Mouse (Mus musculus) small intestine, adult 2 months (tissue): ENCODE data around the gene Creld2. TPM values are rescaled to one million over a fixed set of nuclear protein-coding genes. Genes with fewer than 3 reads are reported as not detected.

Experiments used
- H3K27ac ChIP-seq: fragments of 200-500 bp; 2 replicates; pipeline ENCODE4 v1.5.1; 2012; ENCODE audit warnings: low read depth, low read length, control low read depth, inconsistent platforms; ENCODE audit not compliant: insufficient read depth
- H3K27me3 ChIP-seq: fragments of 200-500 bp; 2 replicates; pipeline ENCODE4 v1.6.1; 2012; ENCODE audit warnings: mild to moderate bottlenecking, moderate library complexity, low read length, inconsistent platforms; ENCODE audit not compliant: control insufficient read depth, insufficient read depth
- H3K36me3 ChIP-seq: fragments of 200-500 bp; 2 replicates; pipeline ENCODE4 v1.6.1; 2012; ENCODE audit warnings: mild to moderate bottlenecking, low read length, control low read depth, inconsistent platforms; ENCODE audit not compliant: control insufficient read depth, insufficient read depth
- H3K4me1 ChIP-seq: fragments of 200-500 bp; 2 replicates; pipeline ENCODE4 v1.6.1; 2012; ENCODE audit warnings: low read length, inconsistent platforms, mixed read lengths; ENCODE audit not compliant: control insufficient read depth, insufficient read depth, insufficient read length
- H3K4me3 ChIP-seq: fragments of 200-500 bp; 2 replicates; pipeline ENCODE4 v1.5.1; 2012; ENCODE audit warnings: low read depth, mild to moderate bottlenecking, control low read depth, inconsistent platforms, low read length, moderate library complexity
- CTCF ChIP-seq: fragments of 200-500 bp; IDR thresholded peaks from 2 replicates; pipeline ENCODE4 v1.5.1; 2012; ENCODE audit warnings: low read depth, mild to moderate bottlenecking, control low read depth, inconsistent platforms, low read length, moderate library complexity, mixed read lengths; ENCODE audit not compliant: insufficient replicate concordance, insufficient read length; ENCODE audit errors: extremely low read depth
- POLR2A ChIP-seq: fragments of 200-500 bp; IDR thresholded peaks from 2 replicates; pipeline ENCODE4 v1.6.1; 2012; ENCODE audit warnings: low read depth, mild to moderate bottlenecking, control low read depth, inconsistent platforms, low read length, moderate library complexity
- WGBS: fragments of 180-500 bp; shearing (Covaris S2); methylation state at CpG from one replicate; pipeline ENCODE4 v1.1.7; 2018; 5-methylcytosine and 5-hydroxymethylcytosine counted together
- polyA plus RNA-seq: library from polyadenylated mRNA; depleted of rRNA; stranded (reverse); fragments of >200 nt; gene quantifications from 2 replicates; pipeline ENCODE4 v1.2.3, GENCODE M21; 2012

Gene Creld2
- polyA plus RNA-seq, 1 experiment: 59.1 TPM

GRCm38 (mm10) chr15:88848661-88849060, 29.2 kb downstream of the Creld2 start:
- H3K36me3 ChIP-seq: no peaks in the 10 kb centered on the region
- H3K4me1 ChIP-seq: peaks cover 41% of the 10 kb centered on the region
- 95% methylated on average over 1 of the region's 1 CpGs for WGBS
- no peaks in the 10 kb centered on the region for H3K27me3 ChIP-seq
- H3K27ac ChIP-seq: no peak overlapping the region
- no peak for TF ChIP-seq CTCF
- no peak for TF ChIP-seq POLR2A
- no peak overlapping the region for H3K4me3 ChIP-seq

DNA sequence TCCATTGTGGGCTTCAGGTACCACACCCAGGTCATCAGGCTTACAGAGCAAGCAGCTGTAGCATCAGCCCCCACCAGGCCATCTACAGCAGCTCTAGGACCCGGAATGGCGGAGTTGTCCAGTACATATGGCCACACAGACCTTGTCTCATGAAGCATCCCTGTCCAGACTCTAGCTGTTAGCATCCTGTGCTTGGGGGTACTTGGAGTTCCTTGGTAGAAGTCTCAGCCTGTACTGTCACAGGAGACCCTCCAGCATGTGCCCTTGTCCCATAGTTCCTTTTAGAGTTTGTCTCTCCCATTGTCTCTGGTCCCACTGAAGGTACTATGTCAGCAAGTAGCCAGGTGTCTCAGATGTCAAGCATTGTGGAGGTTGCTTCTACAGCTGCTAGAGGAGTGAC, 30.2 kb downstream of the Creld2 start:
- H3K36me3 ChIP-seq: no peaks in the 10 kb centered on the region
- H3K4me3 ChIP-seq: no peak overlapping the region

DNA sequence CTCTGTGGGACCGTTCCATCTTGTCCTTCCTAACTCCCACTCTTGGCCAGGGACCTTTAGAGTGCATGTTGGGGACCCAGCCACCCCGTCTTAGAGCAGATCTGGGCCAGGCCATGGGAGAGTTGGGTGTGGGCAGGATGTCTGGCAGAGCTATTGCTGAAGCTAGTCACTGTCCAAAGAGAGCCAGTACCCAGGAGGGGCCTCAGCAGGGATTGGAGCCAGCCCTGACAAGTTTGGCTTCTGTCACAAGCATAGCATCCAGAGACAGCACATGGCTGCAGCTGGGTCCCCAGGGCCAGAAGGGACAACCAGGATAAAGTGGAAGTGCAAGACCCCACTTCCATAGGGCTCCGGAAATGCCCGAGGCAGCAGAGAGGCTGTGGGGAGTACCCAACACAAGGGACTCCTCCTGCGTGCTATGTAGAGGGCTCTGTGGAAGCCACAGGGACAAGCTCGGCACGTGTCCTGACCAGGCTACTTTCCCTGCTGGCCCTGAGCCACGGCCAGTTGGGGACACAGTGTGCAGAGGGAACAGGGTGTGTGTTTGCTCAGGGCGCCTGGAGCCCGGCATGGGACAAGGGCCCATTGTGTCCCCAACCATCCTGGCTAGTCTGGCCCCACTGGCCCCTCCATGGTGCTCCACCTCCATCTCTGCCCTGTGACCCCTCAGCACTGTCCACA, 30.8 kb downstream of the Creld2 start:
- H3K4me1 ChIP-seq: peaks cover 55% of the 10 kb centered on the region
- TF ChIP-seq POLR2A: no peak; the same call in 1 of the 2 replicates
- no peak for TF ChIP-seq CTCF
- H3K27me3 ChIP-seq: no peaks in the 10 kb centered on the region
- 17% methylated on average over 10 of the region's 10 CpGs for WGBS
- no peaks in the 10 kb centered on the region for H3K36me3 ChIP-seq
- peak overlapping the region; percentile 73 for H3K27ac ChIP-seq
- H3K4me3 ChIP-seq: no peak overlapping the region

More for the DNA sequence above, 30.2 kb downstream of the Creld2 start:
- TF ChIP-seq CTCF (no peak), POLR2A (no peak)
- Histone ChIP-seq H3K27me3 (no peaks in the 10 kb centered on the region), H3K4me1 (peaks cover 48% of the 10 kb centered on the region), H3K27ac (0 out of 2 replicates have a peak overlapping the region, but pooled peaks have one; percentile 73)
- 97% methylated on average over 2 of the region's 2 CpGs for WGBS

DNA sequence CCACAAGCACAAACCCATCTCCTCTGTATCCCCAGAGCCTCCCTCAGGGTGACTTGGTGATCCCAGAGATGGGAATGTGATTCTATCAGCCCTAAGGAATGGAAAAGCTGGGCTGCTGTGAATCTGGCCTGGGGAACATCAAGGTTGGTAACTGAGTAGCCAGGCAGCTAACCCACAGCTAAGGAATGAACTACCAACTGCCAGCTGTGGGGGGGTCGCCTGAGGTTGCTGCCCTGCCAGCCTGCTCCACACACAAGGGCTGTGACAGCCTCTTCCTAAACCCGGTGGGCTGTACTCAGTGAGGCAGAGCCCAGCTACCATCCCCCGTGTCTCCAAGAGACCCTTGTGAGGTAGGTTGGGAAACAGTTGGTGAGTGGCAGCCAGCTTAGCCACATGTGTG, 31.6 kb downstream of the Creld2 start:
- no peak for TF ChIP-seq POLR2A
- no peak for TF ChIP-seq CTCF
- Histone ChIP-seq H3K4me3 (no peak overlapping the region), H3K27ac (peak overlapping the region; percentile 70), H3K4me1 (peaks cover 62% of the 10 kb centered on the region), H3K27me3 (no peaks in the 10 kb centered on the region), H3K36me3 (no peaks in the 10 kb centered on the region)
- 18% methylated on average over 3 of the region's 3 CpGs for WGBS

GRCm38 (mm10) chr15:88851507-88852149, 32.2 kb downstream of the Creld2 start:
- Histone ChIP-seq H3K4me1 (peaks cover 63% of the 10 kb centered on the region), H3K27me3 (no peaks in the 10 kb centered on the region), H3K4me3 (no peak overlapping the region), H3K36me3 (no peaks in the 10 kb centered on the region), H3K27ac (peak overlapping the region; percentile 70)
- TF ChIP-seq POLR2A: no peak
- no peak for TF ChIP-seq CTCF
- 29% methylated on average over 10 of the region's 10 CpGs for whole genome bisulfite sequencing

- Histone ChIP-seq H3K27me3 (no peaks in the 10 kb centered on the region), H3K27ac (no peak overlapping the region), H3K36me3 (no peaks in the 10 kb centered on the region), H3K4me3 (no peak overlapping the region), H3K4me1 (peaks cover 63% of the 10 kb centered on the region)
- no peak for TF ChIP-seq CTCF
- no peak for TF ChIP-seq POLR2A
- WGBS: 60% methylated on average over 9 of the region's 9 CpGs
Observed at GRCm38 (mm10) chr15:88853106-88853505, 33.7 kb downstream of the Creld2 start.

- H3K27ac ChIP-seq: peak overlapping the region; percentile 81
- H3K4me3 ChIP-seq: no peak overlapping the region
- no peak for TF ChIP-seq POLR2A
- no peak for TF ChIP-seq CTCF
- H3K4me1 ChIP-seq: peaks cover 63% of the 10 kb centered on the region
- no peaks in the 10 kb centered on the region for H3K27me3 ChIP-seq
- 49% methylated on average over 6 of the region's 6 CpGs for WGBS
- H3K36me3 ChIP-seq: no peaks in the 10 kb centered on the region
Observed at GRCm38 (mm10) chr15:88854119-88854968, 34.9 kb downstream of the Creld2 start.
